Mouse (Mus musculus) gastrocnemius, adult 18-20 months (tissue): ENCODE results near the gene Tagln2. TPM values are rescaled to one million over a fixed set of nuclear protein-coding genes. Genes with fewer than 3 reads are reported as not detected.

Experiments used
- total RNA-seq, 2 experiments: library from RNA; stranded (reverse); gene quantifications; 2 replicates each; pipeline ENCODE4 v1.2.3; 2021

Gene Tagln2
- total RNA-seq, 2 experiments from 2014 or later, result 14.0 to 28.7 TPM

Other genes starting within 250 kb of the Tagln2 start
- under 1 TPM; 0.40 to 0.43 TPM for gene Atp1a4, start 241.6 kb upstream of the Tagln2 start, total RNA-seq
- gene Igsf8, start 238.4 kb upstream of the Tagln2 start, total RNA-seq, result 10 to 100 TPM in 1 of 2 experiments, 1 to 10 TPM in 1; 7.6 to 10.6 TPM
- gene Atp1a2, start 202.0 kb upstream of the Tagln2 start, total RNA-seq, result 1,000 to 10,000 TPM in 1 of 2 experiments, 100 to 1,000 TPM in 1; 896 to 1,049 TPM
- not detected for gene Kcnj9, start 170.7 kb upstream of the Tagln2 start, total RNA-seq
- gene Kcnj10, start 158.8 kb upstream of the Tagln2 start, total RNA-seq, result under 1 TPM; 0.05 to 0.17 TPM
- 1 to 10 TPM; 3.0 to 3.3 TPM for gene Pigm, start 123.5 kb upstream of the Tagln2 start, total RNA-seq
- under 1 TPM; 0.28 to 0.30 TPM for gene Slamf9, start 24.7 kb upstream of the Tagln2 start, total RNA-seq
- under 1 TPM in 1 of 2 experiments, not detected in 1; 0.19 TPM for gene Igsf9, start 18.3 kb upstream of the Tagln2 start, total RNA-seq
- gene Cfap45, start 20.8 kb downstream of the Tagln2 start, total RNA-seq, result under 1 TPM in 1 of 2 experiments, not detected in 1; 0.47 TPM
- not detected for gene Vsig8, start 55.9 kb downstream of the Tagln2 start, total RNA-seq
- under 1 TPM; 0.18 to 0.24 TPM for gene Slamf8, start 90.5 kb downstream of the Tagln2 start, total RNA-seq
- not detected for gene Fcrl6, start 102.5 kb downstream of the Tagln2 start, total RNA-seq
- 10 to 100 TPM; 29.9 to 35.1 TPM for gene Dusp23, start 132.9 kb downstream of the Tagln2 start, total RNA-seq
- gene Crp, start 198.0 kb downstream of the Tagln2 start, total RNA-seq, result not detected